Mouse (Mus musculus) lung, postnatal 0 days (tissue): ENCODE measurements around the gene Adm2. TPM values are rescaled to one million over a fixed set of nuclear protein-coding genes. Genes with fewer than 3 reads are reported as not detected.
A peak's percentile ranks its signal among the peaks of the same experiment; 100 is the strongest.

Experiments
- ATAC-seq: fragments of 200-750 bp; cut with Nextera tagmentation; 2 replicates; pipeline ENCODE4 v1.8.0; 2017; ENCODE audit warnings: moderate library complexity
- DNase-seq: peaks from one replicate; pipeline ENCODE4 v3.0.0-alpha.2; 2016; ENCODE audit warnings: low spot score
- H3K27ac ChIP-seq: fragments of 300-500 bp; sonication (generic); 2 replicates; pipeline ENCODE4 v1.5.1; 2014; ENCODE audit warnings: antibody characterized with exemption, mild to moderate bottlenecking, low read length, mixed read lengths
- H3K27me3 ChIP-seq: fragments of 300-500 bp; sonication (generic); replicated peaks from 2 replicates; pipeline ENCODE4 v1.6.1; 2014; ENCODE audit warnings: low read length, mixed read lengths; ENCODE audit not compliant: insufficient read depth
- H3K36me3 ChIP-seq: fragments of 300-500 bp; sonication (generic); 2 replicates; pipeline ENCODE4 v1.6.1; 2014; ENCODE audit warnings: low read length, mixed read lengths; ENCODE audit not compliant: insufficient read depth
- H3K4me1 ChIP-seq: fragments of 300-500 bp; sonication (generic); 2 replicates; pipeline ENCODE4 v1.6.1; 2014; ENCODE audit warnings: antibody characterized with exemption, low read depth, low read length, mixed read lengths; ENCODE audit not compliant: insufficient read depth
- H3K4me2 ChIP-seq: fragments of 300-500 bp; sonication (generic); replicated peaks from 2 replicates; pipeline ENCODE4 v1.6.1; 2014; ENCODE audit warnings: low read depth, mild to moderate bottlenecking, low read length, moderate library complexity, mixed read lengths
- H3K4me3 ChIP-seq: fragments of 300-500 bp; sonication (generic); 2 replicates; pipeline ENCODE4 v1.5.1; 2014; ENCODE audit warnings: low read depth, low read length
- H3K9ac ChIP-seq: fragments of 300-500 bp; sonication (generic); replicated peaks from 2 replicates; pipeline ENCODE4 v1.6.1; 2014; ENCODE audit warnings: low read depth, mild to moderate bottlenecking
- H3K9me3 ChIP-seq: fragments of 300-500 bp; sonication (generic); 2 replicates; pipeline ENCODE4 v1.6.1; 2016; ENCODE audit warnings: low read length, mixed read lengths
- CTCF ChIP-seq: IDR thresholded peaks from 2 replicates; pipeline ENCODE4 v1.5.1; 2016; ENCODE audit warnings: antibody characterized with exemption, mild to moderate bottlenecking
- EP300 ChIP-seq: IDR thresholded peaks from 2 replicates; pipeline ENCODE4 v1.6.1; 2016; ENCODE audit warnings: antibody characterized with exemption, mild to moderate bottlenecking, control low read depth
- WGBS: fragments of 180-500 bp; shearing (Covaris S2); extraction: QIAGEN DNeasy Blood & Tissue Kit; methylation state at CpG from one replicate; pipeline ENCODE4 v1.1.7; 2014; 5-methylcytosine and 5-hydroxymethylcytosine counted together
- polyA plus RNA-seq: library from polyadenylated mRNA; unstranded; fragments of >200 nt; fragmentation: Nextera tagmentation; extraction: Ambion mirVana; gene quantifications from 2 replicates; pipeline ENCODE4 v1.2.1, GENCODE M21; 2015

Gene Adm2
- polyA plus RNA-seq, 1 experiment from 2014 or later, result 0.12 TPM

DNA sequence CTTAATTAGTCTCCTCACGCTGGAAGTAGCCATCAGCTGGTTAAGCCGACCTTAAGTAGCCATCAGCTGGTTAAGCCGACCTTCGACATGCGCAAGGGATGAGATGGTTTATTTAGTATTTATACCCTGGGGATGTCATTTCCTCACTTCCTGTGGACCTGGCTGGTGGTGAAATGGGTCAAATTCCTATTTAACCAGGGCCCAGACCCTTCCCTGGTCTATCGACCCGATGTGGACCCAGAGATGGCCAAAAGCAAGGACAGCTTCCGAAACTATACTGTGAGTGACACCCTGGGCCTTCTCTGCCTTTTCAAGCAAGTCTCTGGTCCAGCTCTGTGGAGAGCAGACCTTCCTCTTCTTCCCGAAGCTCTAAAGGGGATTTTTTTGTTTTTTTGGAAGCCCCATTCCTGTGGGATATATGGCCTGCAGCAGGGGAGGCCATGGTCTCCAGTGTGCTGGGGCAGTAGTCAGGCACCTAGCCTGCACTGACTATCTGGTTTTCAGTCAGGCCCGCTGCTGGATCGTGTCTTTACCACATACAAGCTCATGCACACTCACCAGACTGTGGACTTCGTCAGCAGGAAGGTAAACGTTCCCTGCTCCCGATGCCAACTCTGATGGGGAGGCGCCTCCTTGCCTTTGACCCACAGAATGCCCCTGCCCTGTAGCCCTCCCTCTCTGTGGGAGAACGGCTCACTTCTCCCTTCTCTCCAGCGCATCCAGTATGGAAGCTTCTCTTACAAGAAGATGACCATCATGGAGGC is 12.4 kb downstream of the Adm2 start:
- Histone ChIP-seq H3K27ac (no peak overlapping the region), H3K4me2 (no peak overlapping the region), H3K36me3 (no peaks in the 10 kb centered on the region), H3K9ac (no peak overlapping the region), H3K9me3 (no peaks in the 10 kb centered on the region), H3K27me3 (no peaks in the 10 kb centered on the region), H3K4me3 (no peak overlapping the region), H3K4me1 (no peaks in the 10 kb centered on the region)
- ATAC-seq (no peak), DNase-seq (no peak)
- TF ChIP-seq EP300, result no peak
- TF ChIP-seq CTCF, result no peak
- 77% methylated on average over 17 of the region's 17 CpGs for WGBS

DNA sequence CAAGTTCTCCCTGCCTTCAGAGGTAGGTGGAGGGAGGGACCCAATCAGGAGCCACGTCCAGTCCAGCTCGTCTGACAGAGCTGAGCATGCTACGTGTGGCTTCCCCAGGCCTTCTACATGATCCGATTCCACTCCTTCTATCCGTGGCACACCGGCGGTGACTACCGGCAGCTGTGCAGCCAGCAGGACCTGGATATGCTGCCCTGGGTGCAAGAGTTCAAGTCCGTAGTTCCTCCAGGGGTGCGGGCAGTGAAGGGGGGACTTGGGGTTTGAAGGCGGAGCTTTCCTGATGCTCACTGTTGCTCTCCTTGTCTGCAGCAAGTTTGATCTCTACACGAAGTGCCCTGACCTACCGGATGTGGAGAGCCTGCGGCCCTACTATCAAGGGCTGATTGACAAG is 13.9 kb downstream of the Adm2 start:
- H3K9ac ChIP-seq, result no peak overlapping the region
- no peak for TF ChIP-seq CTCF
- no peak for TF ChIP-seq EP300
- no peak overlapping the region for H3K27ac ChIP-seq
- H3K27me3 ChIP-seq, result no peaks in the 10 kb centered on the region
- no peak overlapping the region for H3K4me2 ChIP-seq
- H3K36me3 ChIP-seq, result no peaks in the 10 kb centered on the region
- 81% methylated on average over 14 of the region's 14 CpGs for WGBS
- ATAC-seq (no peak), DNase-seq (no peak)
- no peak overlapping the region for H3K4me3 ChIP-seq
- H3K4me1 ChIP-seq, result no peaks in the 10 kb centered on the region
- H3K9me3 ChIP-seq, result no peaks in the 10 kb centered on the region

- WGBS, result 81% methylated on average over 2 of the region's 2 CpGs
- TF ChIP-seq EP300, result no peak
- no peak for TF ChIP-seq CTCF
- H3K27me3 ChIP-seq, result no peaks in the 10 kb centered on the region
These were observed 17.2 kb downstream of the Adm2 start for GRCm38 (mm10) chr15:89339696-89340095.

GRCm38 (mm10) chr15:89340136-89340535 is 17.6 kb downstream of the Adm2 start:
- Histone ChIP-seq H3K27me3 (no peaks in the 10 kb centered on the region), H3K9ac (no peak overlapping the region), H3K36me3 (no peaks in the 10 kb centered on the region), H3K4me3 (no peak overlapping the region), H3K27ac (no peak overlapping the region), H3K9me3 (no peaks in the 10 kb centered on the region), H3K4me1 (no peaks in the 10 kb centered on the region), H3K4me2 (no peak overlapping the region)
- 69% methylated on average over 3 of the region's 3 CpGs for WGBS
- no peak for DNase-seq
- ATAC-seq, result no peak
- no peak for TF ChIP-seq CTCF
- TF ChIP-seq EP300, result no peak

More at GRCm38 (mm10) chr15:89339696-89340095, 17.2 kb downstream of the Adm2 start:
- Histone ChIP-seq H3K9me3 (no peaks in the 10 kb centered on the region), H3K4me1 (no peaks in the 10 kb centered on the region), H3K27ac (no peak overlapping the region), H3K4me3 (no peak overlapping the region), H3K9ac (no peak overlapping the region), H3K36me3 (no peaks in the 10 kb centered on the region), H3K4me2 (no peak overlapping the region)
- DNase-seq (no peak), ATAC-seq (no peak)

DNA sequence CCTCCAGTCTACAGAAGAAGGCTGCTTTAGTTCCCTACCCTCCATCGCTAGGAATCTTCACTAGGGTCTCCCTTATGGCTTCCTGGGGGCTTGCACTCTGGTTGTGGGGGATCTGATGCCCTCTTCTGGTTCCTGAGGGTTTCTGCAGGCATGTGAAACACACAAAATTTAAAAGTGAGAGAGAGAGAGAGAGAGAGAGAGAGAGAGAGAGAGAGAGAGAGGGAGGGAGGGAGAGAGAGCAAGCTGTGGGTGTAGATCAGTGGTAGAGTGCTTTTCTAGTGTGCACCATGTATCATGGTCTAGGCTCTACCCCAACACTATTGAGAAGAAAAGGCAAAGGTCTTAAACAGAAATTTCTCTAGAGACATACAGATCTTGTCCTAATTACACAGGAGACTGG is 19.2 kb downstream of the Adm2 start:
- Histone ChIP-seq H3K9me3 (no peaks in the 10 kb centered on the region), H3K4me1 (no peaks in the 10 kb centered on the region), H3K36me3 (no peaks in the 10 kb centered on the region), H3K4me2 (no peak overlapping the region), H3K4me3 (no peak overlapping the region), H3K9ac (no peak overlapping the region), H3K27ac (no peak overlapping the region), H3K27me3 (no peaks in the 10 kb centered on the region)
- no peak for TF ChIP-seq EP300
- no peak for TF ChIP-seq CTCF
- DNase-seq (no peak), ATAC-seq (no peak)
- WGBS, result 45% methylated on average over 1 of the region's 1 CpGs

GRCm38 (mm10) chr15:89343325-89343724 is 20.8 kb downstream of the Adm2 start:
- no peaks in the 10 kb centered on the region for H3K4me1 ChIP-seq
- no peak overlapping the region for H3K9ac ChIP-seq
- ATAC-seq, result no peak
- 82% methylated on average over 3 of the region's 3 CpGs for WGBS
- DNase-seq, result no peak
- H3K4me2 ChIP-seq, result no peak overlapping the region
- TF ChIP-seq EP300, result no peak
- TF ChIP-seq CTCF, result peak; percentile 50
- no peaks in the 10 kb centered on the region for H3K27me3 ChIP-seq
- no peaks in the 10 kb centered on the region for H3K36me3 ChIP-seq
- no peak overlapping the region for H3K4me3 ChIP-seq
- H3K9me3 ChIP-seq, result no peaks in the 10 kb centered on the region
- no peak overlapping the region for H3K27ac ChIP-seq
